Mouse (Mus musculus) embryonic facial prominence, embryonic 14.5 days (tissue): Measurements from ENCODE around the gene Car9. TPM values are rescaled to one million over a fixed set of nuclear protein-coding genes. Genes with fewer than 3 reads are reported as not detected.

Experiments used
- polyA plus RNA-seq: library from polyadenylated mRNA; unstranded; fragments of >200 nt; fragmentation: Nextera tagmentation; extraction: Ambion mirVana; gene quantifications from 2 replicates; pipeline ENCODE4 v1.2.1, GENCODE M21; 2014

Gene Car9
- polyA plus RNA-seq, 1 experiment from 2014 or later, result 0.43 TPM

Other genes starting within 250 kb of the Car9 start
- 0.14 and 0.36 TPM in 2 replicates for gene Atp8b5, start 239.8 kb upstream of the Car9 start, polyA plus RNA-seq
- gene Rusc2, start 125.0 kb upstream of the Car9 start, polyA plus RNA-seq, result 11.3 and 11.5 TPM in 2 replicates
- 0.22 and 0.33 TPM in 2 replicates for gene Fam166b, start 77.8 kb upstream of the Car9 start, polyA plus RNA-seq
- gene Tesk1, start 65.0 kb upstream of the Car9 start, polyA plus RNA-seq, result 13.2 and 14.8 TPM in 2 replicates
- gene Cd72, start 52.3 kb upstream of the Car9 start, polyA plus RNA-seq, result 2.9 and 3.9 TPM in 2 replicates
- gene Sit1, start 23.2 kb upstream of the Car9 start, polyA plus RNA-seq, result not detected in 2 replicates
- gene Ccdc107, start 14.1 kb upstream of the Car9 start, polyA plus RNA-seq, result 64.5 and 68.2 TPM in 2 replicates
- 22.3 and 29.5 TPM in 2 replicates for gene Arhgef39, start 7.3 kb upstream of the Car9 start, polyA plus RNA-seq
- 811 and 1,069 TPM in 2 replicates for gene Tpm2, start 16.8 kb downstream of the Car9 start, polyA plus RNA-seq
- 79.6 and 83.0 TPM in 2 replicates for gene Creb3, start 55.4 kb downstream of the Car9 start, polyA plus RNA-seq
- 67.8 and 70.2 TPM in 2 replicates for gene Tln1, start 55.7 kb downstream of the Car9 start, polyA plus RNA-seq
- 25.1 and 25.7 TPM in 2 replicates for gene Rgp1, start 71.7 kb downstream of the Car9 start, polyA plus RNA-seq
- 15.1 and 19.1 TPM in 2 replicates for gene Gba2, start 71.9 kb downstream of the Car9 start, polyA plus RNA-seq
- 1.3 and 1.5 TPM in 2 replicates for gene Msmp, start 77.5 kb downstream of the Car9 start, polyA plus RNA-seq
- gene Npr2, start 125.0 kb downstream of the Car9 start, polyA plus RNA-seq, result 23.0 and 24.6 TPM in 2 replicates
- gene Spag8, start 146.6 kb downstream of the Car9 start, polyA plus RNA-seq, result 1.5 and 4.0 TPM in 2 replicates
- 80.2 and 86.2 TPM in 2 replicates for gene Hint2, start 149.5 kb downstream of the Car9 start, polyA plus RNA-seq
- 2.7 and 3.4 TPM in 2 replicates for gene Tmem8b, start 162.0 kb downstream of the Car9 start, polyA plus RNA-seq
- 3.9 and 4.3 TPM in 2 replicates for gene Fam221b, start 162.2 kb downstream of the Car9 start, polyA plus RNA-seq
- gene Olfr70, start 193.8 kb downstream of the Car9 start, polyA plus RNA-seq, result not detected in 2 replicates
- 0.10 and 0.37 TPM in 2 replicates for gene Olfr71, start 203.3 kb downstream of the Car9 start, polyA plus RNA-seq
- gene Hrct1, start 220.2 kb downstream of the Car9 start, polyA plus RNA-seq, result 1.4 and 2.1 TPM in 2 replicates
- gene Spaar, start 223.1 kb downstream of the Car9 start, polyA plus RNA-seq, result 0.04 and 0.05 TPM in 2 replicates